Mouse (Mus musculus) embryonic fibroblast, embryonic 13.5 days (primary cell): ENCODE measurements around the gene Snca. TPM values are rescaled to one million over a fixed set of nuclear protein-coding genes. Genes with fewer than 3 reads are reported as not detected.

Experiments used
- H3K27ac ChIP-seq: 2 replicates; pipeline ENCODE4 v1.5.1; 2012; ENCODE audit warnings: low read length, control low read depth, inconsistent platforms; ENCODE audit not compliant: insufficient read depth
- H3K4me1 ChIP-seq: 2 replicates; pipeline ENCODE4 v1.6.1; 2011; ENCODE audit warnings: low read length; ENCODE audit not compliant: control insufficient read depth, insufficient read depth
- H3K4me3 ChIP-seq: 2 replicates; pipeline ENCODE4 v1.5.1; 2011; ENCODE audit warnings: mild to moderate bottlenecking, control low read depth, low read length; ENCODE audit not compliant: insufficient read depth
- CTCF ChIP-seq: IDR thresholded peaks from 2 replicates; pipeline ENCODE4 v1.5.1; 2011; ENCODE audit warnings: mild to moderate bottlenecking, control low read depth, low read length, moderate library complexity, borderline replicate concordance; ENCODE audit not compliant: insufficient read depth
- POLR2A ChIP-seq: IDR thresholded peaks from 2 replicates; pipeline ENCODE4 v1.6.1; 2011; ENCODE audit warnings: low read depth, mild to moderate bottlenecking, control low read depth, low read length, moderate library complexity
- polyA plus RNA-seq: library from polyadenylated mRNA; stranded (reverse); fragments of >200 nt; gene quantifications from 2 replicates; pipeline ENCODE4 v1.2.4, GENCODE M21; 2011; ENCODE audit warnings: low read depth; ENCODE audit not compliant: missing spikeins, insufficient read length

Gene Snca
- polyA plus RNA-seq, 1 experiment, result 1.8 TPM

- H3K4me3 ChIP-seq, result no peak overlapping the region
- H3K4me1 ChIP-seq, result no peaks in the 10 kb centered on the region
- no peak overlapping the region for H3K27ac ChIP-seq
- no peak for TF ChIP-seq POLR2A
- no peak for TF ChIP-seq CTCF
Measured at GRCm38 (mm10) chr6:60793659-60794365, 35.8 kb downstream of the Snca start.

GRCm38 (mm10) chr6:60786955-60787354 lies 42.7 kb downstream of the Snca start:
- no peak overlapping the region for H3K27ac ChIP-seq
- no peak overlapping the region for H3K4me3 ChIP-seq
- no peaks in the 10 kb centered on the region for H3K4me1 ChIP-seq
- TF ChIP-seq POLR2A (no peak), CTCF (no peak)

GRCm38 (mm10) chr6:60771899-60772298 lies 57.8 kb downstream of the Snca start:
- TF ChIP-seq CTCF (no peak), POLR2A (no peak)
- H3K4me3 ChIP-seq, result no peak overlapping the region
- no peak overlapping the region for H3K27ac ChIP-seq
- no peaks in the 10 kb centered on the region for H3K4me1 ChIP-seq

DNA sequence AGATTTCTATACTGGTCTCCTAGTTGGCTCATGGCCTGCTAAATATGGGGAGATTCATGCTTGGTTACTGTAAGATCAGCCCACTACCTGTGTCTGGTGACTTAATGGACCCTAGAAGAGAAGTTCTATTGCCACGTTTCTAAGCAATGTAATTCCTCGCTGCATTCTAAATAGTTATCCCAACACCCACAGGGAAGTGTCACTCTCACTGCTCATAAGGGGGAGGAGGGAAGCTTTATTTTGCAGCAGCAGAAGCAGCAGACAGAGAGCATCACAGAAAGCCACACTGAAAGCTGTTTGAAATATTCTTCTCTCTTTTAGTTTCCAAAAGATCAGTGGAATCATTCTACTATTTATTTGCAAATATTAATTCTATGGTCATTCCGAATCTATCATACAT lies 64.0 kb downstream of the Snca start:
- TF ChIP-seq POLR2A (no peak), CTCF (no peak)

GRCm38 (mm10) chr6:60762864-60763263 lies 66.8 kb downstream of the Snca start:
- Histone ChIP-seq H3K27ac (no peak overlapping the region), H3K4me1 (no peaks in the 10 kb centered on the region), H3K4me3 (no peak overlapping the region)
- TF ChIP-seq POLR2A, result no peak
- no peak for TF ChIP-seq CTCF

More for the DNA sequence above, 64.0 kb downstream of the Snca start:
- Histone ChIP-seq H3K4me1 (no peaks in the 10 kb centered on the region), H3K4me3 (no peak overlapping the region), H3K27ac (no peak overlapping the region)

DNA sequence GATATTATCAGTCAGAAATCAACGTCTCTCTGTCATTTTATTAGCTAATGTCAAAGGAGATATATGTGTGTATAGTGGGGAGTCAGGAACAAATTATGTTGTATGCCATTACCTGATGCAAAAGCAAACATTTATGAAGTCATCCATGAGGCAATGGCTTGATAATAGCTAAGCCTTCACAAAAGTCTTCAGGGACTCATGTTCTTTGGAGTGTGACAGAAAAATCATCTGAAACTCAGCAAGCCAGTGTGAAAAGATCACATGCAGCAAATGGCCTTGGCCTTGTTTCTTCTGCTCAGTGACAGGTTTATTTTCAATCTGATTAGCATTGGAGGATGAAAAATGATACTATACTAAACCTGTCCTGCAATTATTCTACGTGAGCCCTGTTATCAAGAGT lies 67.9 kb downstream of the Snca start:
- Histone ChIP-seq H3K4me3 (no peak overlapping the region), H3K4me1 (no peaks in the 10 kb centered on the region), H3K27ac (no peak overlapping the region)
- TF ChIP-seq CTCF, result no peak
- no peak for TF ChIP-seq POLR2A

- TF ChIP-seq POLR2A (no peak), CTCF (no peak)
- Histone ChIP-seq H3K27ac (no peak overlapping the region), H3K4me1 (no peaks in the 10 kb centered on the region), H3K4me3 (no peak overlapping the region)
Measured at GRCm38 (mm10) chr6:60754975-60755374, 74.7 kb downstream of the Snca start.

DNA sequence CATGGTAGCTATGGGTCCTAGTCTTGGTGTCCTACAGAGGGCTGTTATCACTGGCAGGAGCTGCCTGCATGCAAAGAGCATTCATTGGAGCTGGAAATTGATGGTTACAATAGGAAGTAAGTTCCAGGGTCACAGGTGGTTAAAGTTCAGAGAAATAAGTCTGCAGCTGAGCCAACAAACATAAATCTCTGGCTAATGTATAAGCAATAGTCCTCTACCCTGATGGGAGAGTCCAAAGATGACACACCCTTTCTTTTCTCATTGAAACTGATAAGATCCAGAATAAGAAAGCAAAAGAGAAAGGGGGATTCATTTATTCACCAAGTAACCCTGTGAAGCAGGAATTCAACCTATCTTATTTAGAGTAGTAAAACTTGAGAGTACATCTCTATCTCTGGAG lies 83.7 kb downstream of the Snca start:
- no peaks in the 10 kb centered on the region for H3K4me1 ChIP-seq
- no peak overlapping the region for H3K27ac ChIP-seq
- no peak overlapping the region for H3K4me3 ChIP-seq
- TF ChIP-seq CTCF (no peak), POLR2A (no peak)

- no peak overlapping the region for H3K27ac ChIP-seq
- H3K4me1 ChIP-seq, result no peaks in the 10 kb centered on the region
- no peak overlapping the region for H3K4me3 ChIP-seq
- TF ChIP-seq CTCF, result no peak
- TF ChIP-seq POLR2A, result no peak
Measured at GRCm38 (mm10) chr6:60741427-60742071, 88.1 kb downstream of the Snca start.

GRCm38 (mm10) chr6:60739776-60740175 lies 89.9 kb downstream of the Snca start:
- no peaks in the 10 kb centered on the region for H3K4me1 ChIP-seq
- no peak overlapping the region for H3K27ac ChIP-seq
- TF ChIP-seq POLR2A (no peak), CTCF (no peak)
- no peak overlapping the region for H3K4me3 ChIP-seq

DNA sequence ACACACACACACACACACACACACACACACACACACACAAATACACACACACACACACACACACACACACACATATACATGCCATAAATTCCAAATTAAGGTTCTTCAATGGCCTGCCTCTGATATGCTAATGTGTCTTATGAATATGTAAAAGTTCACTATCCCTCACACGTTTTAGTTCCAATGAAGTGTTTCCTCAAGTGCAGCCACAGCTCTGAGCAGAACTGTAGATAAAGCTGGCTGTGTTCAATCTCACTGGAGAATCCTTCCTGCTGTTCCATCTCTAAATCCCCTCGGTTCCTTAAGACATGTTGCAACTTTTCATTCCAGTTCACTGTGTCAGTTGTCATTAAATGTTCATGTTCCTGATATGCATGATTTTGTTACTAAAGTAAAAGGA lies 98.5 kb downstream of the Snca start:
- no peak for TF ChIP-seq POLR2A
- TF ChIP-seq CTCF, result no peak
- H3K4me3 ChIP-seq, result no peak overlapping the region
- no peak overlapping the region for H3K27ac ChIP-seq
- no peaks in the 10 kb centered on the region for H3K4me1 ChIP-seq
